Mouse (Mus musculus) CH12F3 (cell line): ENCODE data around the gene Emc7.

Experiments used
- in situ Hi-C: fragments of 300-500 bp; cut with MboI; formaldehyde crosslinking; loops from 2 replicates; pipeline ENCODE4 v1.14.3; 2020; ENCODE audit warnings: low sequenced_read_pairs

The Emc7 gene

GRCm38 (mm10) chr2:112516728-112517127 lies 61.9 kb downstream of the Emc7 start:
- in situ Hi-C loops = no loop called here

- in situ Hi-C loops = no loop called here
Measured at GRCm38 (mm10) chr2:112517218-112517617, 62.4 kb downstream of the Emc7 start.

GRCm38 (mm10) chr2:112518541-112518940 lies 63.7 kb downstream of the Emc7 start:
- in situ Hi-C loops = no loop called here

- in situ Hi-C loops = no loop called here
Measured at GRCm38 (mm10) chr2:112520526-112521482, 66.0 kb downstream of the Emc7 start.
